Mouse (Mus musculus) ovary, postnatal 10 days (tissue): Measurements from ENCODE around the gene Cct5.

Experiments used
- DNase-seq: peaks from one replicate; pipeline ENCODE4 v3.0.0; 2022; ENCODE audit warnings: low spot score

The Cct5 gene

DNA sequence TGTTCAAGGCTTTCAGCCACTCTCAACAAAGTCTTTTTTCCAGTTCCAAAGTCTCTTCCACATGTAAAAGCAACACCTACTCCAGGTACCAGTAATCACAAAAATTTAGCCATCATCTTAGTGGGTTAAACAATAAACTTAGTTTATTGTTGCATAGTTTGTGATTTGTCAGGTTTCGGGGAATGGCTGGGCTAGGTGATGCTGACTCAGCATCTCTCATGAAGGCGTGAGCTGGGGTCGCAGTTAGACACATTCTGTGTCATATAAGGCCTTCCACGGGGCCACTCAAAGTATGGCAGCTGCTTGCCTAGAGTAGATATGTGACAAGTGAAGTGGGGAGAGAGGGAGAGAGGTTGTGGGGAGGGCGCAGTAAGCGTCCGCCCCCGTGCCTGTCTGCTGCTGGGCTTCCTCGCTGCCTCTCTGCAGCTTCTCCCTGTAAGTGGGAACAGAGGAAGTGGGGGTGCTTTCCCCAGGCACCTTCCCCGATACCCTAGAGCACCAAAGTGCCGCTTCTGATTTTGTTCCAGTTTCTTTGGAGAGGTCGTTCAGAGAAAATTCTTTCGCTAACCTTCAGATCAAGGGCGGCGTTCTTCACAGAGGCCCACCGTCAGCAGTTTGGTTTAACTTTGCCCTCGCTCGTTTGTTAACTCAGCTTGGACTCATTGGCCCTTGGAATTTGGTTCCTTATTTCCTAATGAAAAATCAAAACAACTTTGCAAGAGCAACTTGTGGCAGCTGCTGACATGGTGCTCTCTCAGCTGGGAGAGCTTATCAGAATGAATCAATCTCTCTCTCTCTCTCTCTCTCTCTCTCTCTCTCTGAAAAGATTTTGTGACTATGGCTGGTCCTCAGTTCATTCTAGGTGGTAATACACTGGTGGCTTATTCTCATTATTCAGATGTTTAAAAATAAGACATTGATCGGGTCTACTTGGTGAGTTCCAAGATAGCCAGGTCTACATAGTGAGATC, 37.7 kb downstream of the Cct5 start:
- no peak for DNase-seq

DNA sequence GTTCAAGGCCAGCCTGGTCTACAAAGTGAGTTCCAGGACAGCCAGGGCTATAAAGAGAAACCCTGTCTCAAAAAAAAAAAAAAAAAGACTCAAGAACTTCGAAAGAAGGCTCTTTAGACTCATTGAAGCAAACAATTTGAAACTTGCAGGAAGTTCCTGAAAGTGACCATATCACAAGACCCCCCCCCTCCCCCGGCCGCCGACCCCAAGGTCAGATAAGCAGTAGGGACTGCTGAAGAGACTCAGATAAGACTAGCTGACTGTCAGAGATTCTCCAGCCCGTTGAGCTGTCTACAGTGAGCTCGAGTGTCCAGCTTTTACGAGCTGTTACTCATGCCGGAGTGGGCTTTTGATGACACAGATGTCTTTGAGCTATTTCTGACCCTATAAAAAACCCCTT, 38.8 kb downstream of the Cct5 start:
- no peak for DNase-seq

DNA sequence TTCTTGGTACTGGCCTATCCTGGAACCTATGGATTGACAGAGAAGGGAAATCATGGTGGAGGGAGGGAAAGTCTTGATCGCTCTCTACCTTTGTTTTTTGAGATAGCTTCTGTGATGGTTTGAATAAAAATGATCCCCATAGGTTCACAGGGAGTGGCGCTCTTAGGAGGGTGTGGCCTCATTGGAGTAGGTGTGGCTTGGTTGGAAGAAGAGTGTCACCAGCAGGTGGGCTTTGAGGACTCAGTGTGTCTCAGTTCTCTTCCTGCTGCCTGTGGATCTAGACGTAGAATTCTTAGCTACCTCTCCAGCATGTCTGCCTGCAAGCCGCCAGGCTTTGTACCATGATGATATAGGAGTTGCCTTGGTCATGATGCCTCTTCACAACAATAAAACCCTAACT, 39.6 kb downstream of the Cct5 start:
- DNase-seq: no peak

DNA sequence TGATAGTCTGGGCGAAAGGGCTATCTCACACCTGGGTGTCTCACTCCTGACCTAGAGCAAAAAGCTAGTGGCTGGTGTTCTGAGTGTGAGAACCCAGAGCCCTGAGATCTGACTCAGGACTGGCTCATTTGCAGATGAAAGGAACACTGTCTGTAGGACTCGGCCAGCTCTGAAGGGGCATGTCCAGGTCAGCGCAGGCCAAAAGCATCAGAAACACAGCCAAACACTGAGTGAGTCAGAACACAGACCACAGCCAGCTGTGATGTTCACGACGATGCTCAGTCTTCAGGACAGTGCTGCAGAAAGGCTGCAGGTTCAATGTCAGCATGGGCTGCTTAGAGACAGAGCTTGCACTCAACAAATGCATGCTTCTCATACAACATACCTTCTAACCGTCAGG, 40.2 kb downstream of the Cct5 start:
- no peak for DNase-seq

DNA sequence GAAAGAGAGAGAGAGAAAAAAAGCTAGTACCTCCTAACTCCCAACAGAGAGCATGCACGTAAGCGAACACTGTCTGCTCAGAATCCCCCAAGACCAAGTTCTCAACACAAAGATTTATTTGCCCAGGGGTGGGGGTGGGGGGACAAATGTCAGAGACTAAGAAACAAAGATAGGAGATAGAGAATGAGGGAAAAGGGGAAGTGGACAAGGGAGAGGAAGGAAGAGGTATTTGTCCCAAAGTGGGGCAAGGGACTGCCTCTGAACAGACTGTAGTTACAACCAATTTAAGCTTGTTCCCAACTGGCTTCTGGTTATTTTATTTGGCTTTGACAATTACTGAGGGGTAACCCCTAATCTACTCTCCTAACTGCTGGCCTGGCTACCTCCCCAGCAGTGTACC, 46.7 kb downstream of the Cct5 start:
- no peak for DNase-seq

DNA sequence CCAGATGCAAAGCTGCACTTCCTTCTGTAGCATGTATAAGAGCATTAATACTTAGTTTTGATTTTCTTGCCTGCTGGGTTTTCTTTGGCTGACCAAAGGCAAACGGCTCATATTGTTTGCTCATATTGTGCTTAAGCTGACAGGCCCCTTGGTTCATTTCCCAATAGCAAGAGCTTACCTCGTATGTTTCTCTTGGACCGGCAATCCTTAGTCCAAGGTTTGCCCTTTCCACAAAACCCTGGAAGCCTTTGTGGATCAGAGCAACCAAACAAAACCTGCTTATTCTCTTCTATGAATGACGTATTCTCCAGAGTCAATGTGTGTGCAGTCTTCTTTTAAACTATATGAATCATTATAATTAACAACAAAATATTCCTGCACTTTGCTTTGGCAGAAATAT, 51.2 kb downstream of the Cct5 start:
- DNase-seq: no peak

DNA sequence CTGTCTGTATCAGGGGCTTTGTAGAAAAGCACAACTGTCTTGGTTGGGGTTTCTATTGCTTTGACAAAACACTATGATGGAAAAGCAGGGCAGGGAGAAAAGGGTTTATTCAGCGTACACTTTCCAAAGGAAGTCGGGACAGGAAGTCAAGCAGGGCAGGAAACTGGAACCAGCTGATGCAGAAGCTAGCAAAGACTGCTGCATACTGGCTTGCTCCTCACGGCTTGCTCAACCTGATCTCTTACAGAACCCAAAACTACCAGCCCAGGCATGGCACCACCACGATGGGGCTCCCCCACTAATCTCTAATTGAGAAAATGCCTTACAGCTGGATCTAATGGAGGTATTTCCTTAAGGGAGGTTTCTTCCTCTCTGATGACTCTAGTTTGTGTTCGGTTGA, 54.2 kb downstream of the Cct5 start:
- DNase-seq: no peak

DNA sequence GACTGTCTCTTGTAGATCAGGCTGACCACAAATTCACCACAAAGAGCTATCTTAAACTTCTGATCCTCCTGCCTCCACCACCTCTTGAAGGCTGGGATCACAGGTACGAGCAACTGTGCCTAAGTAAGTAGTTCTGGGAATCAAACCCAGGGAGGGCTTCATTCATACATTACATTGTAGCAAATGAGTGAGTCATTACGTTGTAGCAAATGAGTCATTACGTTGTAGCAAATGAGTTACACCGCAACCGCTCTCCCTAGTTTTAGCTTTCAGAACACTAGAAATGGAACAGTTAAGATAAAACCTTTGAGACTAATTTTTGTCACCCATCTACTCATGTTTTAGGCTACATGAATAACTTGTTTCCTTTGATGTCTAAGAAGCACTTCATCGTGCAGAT, 55.3 kb downstream of the Cct5 start:
- no peak for DNase-seq

DNA sequence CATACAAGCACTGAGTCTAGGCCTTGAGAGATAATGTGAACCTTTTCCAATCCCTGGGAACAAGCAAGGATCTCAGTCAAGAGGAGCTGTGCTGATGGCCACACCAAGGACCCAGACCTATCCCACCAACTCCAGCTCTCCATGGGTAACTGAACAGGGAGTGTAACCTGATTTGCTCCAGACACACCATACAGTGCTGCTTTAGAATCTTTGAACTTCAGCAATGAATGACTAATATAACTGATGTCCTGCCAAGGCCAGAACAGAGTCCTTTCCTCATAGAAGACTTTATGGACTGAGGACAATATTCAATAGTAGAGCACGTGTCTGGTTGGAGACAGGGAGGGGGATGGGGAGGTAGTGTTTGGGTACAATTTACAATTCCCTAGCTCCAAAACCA, 56.5 kb downstream of the Cct5 start:
- no peak for DNase-seq

DNA sequence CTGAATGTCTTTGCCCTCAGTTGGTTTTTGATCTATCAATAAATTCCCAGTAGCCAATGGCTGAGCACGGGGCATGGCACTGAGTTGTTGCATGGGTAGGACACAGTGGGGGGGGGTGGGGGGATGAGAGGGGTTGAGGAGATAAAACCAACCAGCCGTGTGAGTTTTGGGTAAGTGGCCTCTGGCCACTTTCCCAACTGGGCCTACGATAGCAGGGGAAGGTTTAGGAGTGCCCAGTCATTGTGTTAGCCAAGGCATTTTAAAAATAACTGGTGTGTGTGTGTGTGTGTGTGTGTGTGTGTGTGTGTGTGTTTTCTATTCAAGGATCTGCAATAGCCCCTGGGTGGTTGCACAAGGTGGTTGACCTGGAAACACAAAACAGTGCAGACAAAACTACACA, 58.4 kb downstream of the Cct5 start:
- no peak for DNase-seq

DNA sequence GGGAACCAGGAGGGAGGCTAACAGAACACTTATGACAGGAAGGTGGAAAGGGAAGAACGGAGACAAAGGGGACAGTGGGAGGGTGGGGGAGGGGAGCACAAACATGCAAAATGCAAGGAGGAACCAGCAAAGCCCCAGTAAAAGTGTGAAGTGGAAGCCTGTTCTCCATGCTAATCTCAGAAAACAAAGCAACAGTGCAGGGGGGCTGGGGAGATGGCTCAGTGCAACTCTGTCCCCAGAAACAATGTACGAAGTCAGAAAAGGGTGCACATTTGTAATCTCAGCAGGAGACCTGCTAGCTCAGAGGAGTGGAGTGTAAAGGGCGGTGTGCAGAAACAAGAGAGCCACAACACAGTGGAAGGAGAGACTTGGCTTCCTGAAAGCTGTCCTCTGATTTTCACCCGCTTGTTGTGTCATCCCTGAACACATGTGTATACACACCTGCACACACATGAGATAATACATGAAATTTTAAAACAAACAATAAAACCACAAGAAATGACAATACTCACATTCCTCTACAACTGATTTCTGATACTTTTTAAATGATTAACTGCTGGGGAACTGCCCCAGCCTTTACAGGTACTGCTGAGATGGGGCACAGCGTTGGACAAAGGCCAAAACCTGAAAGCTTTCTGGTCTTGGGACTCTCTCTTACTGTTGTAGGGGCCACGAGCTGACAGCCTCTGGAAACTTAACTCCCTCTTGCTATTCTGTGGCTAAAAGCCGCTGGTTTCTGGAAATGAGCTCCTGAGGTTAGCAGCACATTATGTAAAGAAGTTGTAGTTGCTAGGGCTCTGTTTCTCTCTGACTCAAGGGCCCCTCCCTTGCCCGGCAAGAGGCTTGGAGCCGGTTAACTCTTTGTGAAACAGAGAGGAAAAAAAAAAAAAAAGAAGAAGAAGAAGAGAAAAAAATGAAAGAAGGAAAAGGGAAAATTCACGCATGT, 59.3 kb downstream of the Cct5 start:
- DNase-seq: no peak
